Mouse (Mus musculus): ENCODE results near the gene Fam210b. TPM values are rescaled to one million over a fixed set of nuclear protein-coding genes. Genes with fewer than 3 reads are reported as not detected.
A peak's percentile ranks its signal among the peaks of the same experiment; 100 is the strongest.

Fam210b gene
- polyA plus RNA-seq, 1 experiment from 2014 or later: 32.6 TPM

DNA sequence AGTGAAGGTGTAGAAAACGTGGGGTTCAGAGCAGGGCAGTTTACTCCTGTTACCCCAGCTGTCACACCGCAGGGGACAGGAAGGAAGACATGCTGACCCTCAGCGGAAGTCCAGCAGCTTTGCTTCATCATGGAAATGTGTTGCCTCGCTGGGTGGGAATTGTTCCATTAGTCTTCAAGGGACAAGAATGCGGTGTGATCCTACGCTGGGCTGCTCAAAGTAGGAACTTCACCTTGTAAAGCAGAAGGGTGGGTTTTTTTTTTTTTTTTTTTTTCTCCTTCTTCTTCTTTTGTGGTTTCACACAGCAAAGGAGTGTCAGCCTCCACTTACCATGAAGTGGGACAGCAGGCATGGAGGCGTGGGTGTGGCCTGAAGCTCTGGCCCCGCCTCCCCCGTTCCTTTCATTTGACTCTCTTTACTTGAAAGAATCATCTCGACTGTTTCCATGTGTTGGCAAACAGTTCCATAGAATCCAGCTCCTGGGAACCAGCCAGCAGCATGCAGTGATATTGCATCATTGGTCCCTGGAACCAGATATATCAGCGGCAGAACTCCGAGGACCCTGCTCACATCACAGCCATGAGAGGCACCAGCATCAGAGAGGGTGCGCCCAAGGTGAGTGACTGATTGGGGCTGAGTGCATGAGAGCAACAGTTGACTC lies 48.2 kb downstream of the Fam210b start, which contains the start of gene Cass4:
Gene Cass4 (plus strand): TSS at position 404 of the 661 bp plus-strand sequence.
- no peaks in the 10 kb centered on the region for H3K27me3 ChIP-seq (ENCODE audit: insufficient read depth, poor library complexity, severe bottlenecking)
- no peaks in the 10 kb centered on the region for H3K36me3 ChIP-seq
- no peak for DNase-seq (ENCODE audit: low spot score)
- no peak within 1 kb of the TSS for H3K27ac ChIP-seq
- no peak within 1 kb of the TSS for H3K4me3 ChIP-seq
- WGBS: 39% methylated on average over 13 of the region's 13 CpGs
- peaks cover 17% of the 10 kb centered on the region for H3K4me1 ChIP-seq (replicated peaks)
- H3K9me3 ChIP-seq: no peaks in the 10 kb centered on the region

DNA sequence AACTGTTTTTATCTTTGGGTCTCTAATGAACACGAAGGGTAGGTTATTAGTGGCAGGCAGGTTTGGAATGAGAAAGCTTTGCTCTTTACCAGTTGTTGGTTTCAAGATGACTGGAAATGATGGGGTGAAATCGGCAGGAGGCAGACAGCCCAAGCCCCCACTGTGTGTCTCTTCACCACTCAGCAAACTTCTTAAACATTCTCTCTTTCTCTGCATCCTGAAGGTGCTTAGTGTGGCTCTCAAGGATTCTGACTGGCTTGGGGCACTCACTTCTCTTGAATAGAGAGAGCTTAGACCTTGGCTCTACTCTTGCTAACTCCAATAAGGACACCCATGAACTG lies 48.7 kb downstream of the Fam210b start:
- H3K27ac ChIP-seq: no peak overlapping the region
- peaks cover 17% of the 10 kb centered on the region for H3K4me1 ChIP-seq (replicated peaks)
- H3K36me3 ChIP-seq: no peaks in the 10 kb centered on the region
- no peaks in the 10 kb centered on the region for H3K27me3 ChIP-seq (ENCODE audit: insufficient read depth, poor library complexity, severe bottlenecking)
- no peaks in the 10 kb centered on the region for H3K9me3 ChIP-seq
- no peak overlapping the region for H3K4me3 ChIP-seq
- WGBS: 64% methylated on average over 2 of the region's 2 CpGs
- DNase-seq (ENCODE audit: low spot score): no peak

DNA sequence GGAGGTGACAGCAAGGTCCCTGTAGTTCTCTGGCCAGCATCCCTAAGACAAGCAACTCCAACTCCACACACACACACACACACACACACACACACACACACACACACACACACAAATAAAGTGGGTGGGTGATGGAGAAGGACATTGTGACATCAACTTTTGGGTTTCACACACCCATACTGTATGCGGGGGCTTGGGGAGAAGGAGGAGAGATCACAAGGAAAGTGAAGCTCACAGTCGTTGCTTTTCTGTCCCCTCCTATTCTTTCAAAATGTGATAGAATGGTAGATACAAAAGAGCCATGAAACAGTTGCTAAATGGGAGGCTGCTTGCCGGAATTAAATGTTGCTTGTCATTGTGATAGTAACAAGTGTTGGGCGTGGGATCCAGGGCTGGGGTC lies 49.3 kb downstream of the Fam210b start:
- 78% methylated on average over 4 of the region's 4 CpGs for WGBS
- no peak overlapping the region for H3K27ac ChIP-seq
- H3K9me3 ChIP-seq: no peaks in the 10 kb centered on the region
- no peak overlapping the region for H3K4me3 ChIP-seq
- no peaks in the 10 kb centered on the region for H3K27me3 ChIP-seq (ENCODE audit: insufficient read depth, poor library complexity, severe bottlenecking)
- H3K36me3 ChIP-seq: no peaks in the 10 kb centered on the region
- no peak for DNase-seq (ENCODE audit: low spot score)
- H3K4me1 ChIP-seq (replicated peaks): peaks cover 20% of the 10 kb centered on the region

DNA sequence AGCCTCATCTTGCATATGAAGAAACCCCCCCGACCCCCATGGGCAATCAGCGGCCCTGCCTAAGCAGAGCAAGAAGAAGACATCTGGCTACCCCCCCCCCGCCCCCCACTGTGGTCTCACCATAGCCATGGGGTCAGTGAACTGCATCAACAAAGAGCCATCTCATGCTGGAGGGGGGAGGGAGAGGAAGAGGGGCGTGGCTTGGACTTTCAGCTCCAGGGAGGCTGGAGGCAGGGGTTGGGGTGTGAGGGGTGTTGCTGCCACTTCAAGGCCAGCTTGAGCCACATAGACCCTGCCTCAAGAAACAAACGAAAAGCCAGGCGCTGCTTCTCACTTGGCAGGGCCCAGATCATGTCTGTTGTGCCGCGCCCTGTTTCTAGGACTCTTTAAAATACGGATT lies 50.6 kb downstream of the Fam210b start:
- Histone ChIP-seq H3K4me3 (peak overlapping the region; percentile 9; the same call in 1 of the 2 replicates), H3K27ac (peak overlapping the region; percentile 45)

DNA sequence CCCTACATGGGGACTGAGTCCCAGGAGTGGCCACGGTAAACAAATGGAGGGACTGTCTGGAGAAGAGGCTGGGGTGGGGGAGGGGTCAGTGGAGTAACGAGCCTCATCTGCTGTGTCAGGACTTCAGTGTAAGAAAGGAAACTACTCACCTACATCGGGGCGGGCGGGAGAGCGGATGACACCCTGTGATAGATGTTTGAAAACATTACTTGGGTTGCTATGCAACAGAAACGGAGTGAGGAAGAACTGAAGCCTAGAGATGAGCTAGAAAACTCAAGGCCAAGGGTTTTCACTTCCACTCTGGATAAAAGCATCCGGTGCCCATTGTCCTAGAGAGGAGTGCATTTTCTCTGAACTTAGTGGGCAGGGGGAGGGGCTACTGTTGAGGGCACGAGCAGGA lies 54.5 kb downstream of the Fam210b start:
- Histone ChIP-seq H3K36me3 (no peaks in the 10 kb centered on the region), H3K9me3 (no peaks in the 10 kb centered on the region), H3K27ac (peak overlapping the region; percentile 41; the same call in 1 of the 2 replicates), H3K4me1 (replicated peaks) (peaks cover 28% of the 10 kb centered on the region), H3K27me3 (ENCODE audit: insufficient read depth, poor library complexity, severe bottlenecking) (no peaks in the 10 kb centered on the region), H3K4me3 (no peak overlapping the region)
- 35% methylated on average over 9 of the region's 9 CpGs for WGBS
- DNase-seq (ENCODE audit: low spot score): no peak

More for the DNA sequence above, 50.6 kb downstream of the Fam210b start:
- H3K36me3 ChIP-seq: no peaks in the 10 kb centered on the region
- H3K9me3 ChIP-seq: no peaks in the 10 kb centered on the region
- peak; percentile 44 for DNase-seq (ENCODE audit: low spot score)
- H3K4me1 ChIP-seq (replicated peaks): peaks cover 28% of the 10 kb centered on the region
- WGBS: 33% methylated on average over 9 of the region's 9 CpGs
- H3K27me3 ChIP-seq (ENCODE audit: insufficient read depth, poor library complexity, severe bottlenecking): no peaks in the 10 kb centered on the region

DNA sequence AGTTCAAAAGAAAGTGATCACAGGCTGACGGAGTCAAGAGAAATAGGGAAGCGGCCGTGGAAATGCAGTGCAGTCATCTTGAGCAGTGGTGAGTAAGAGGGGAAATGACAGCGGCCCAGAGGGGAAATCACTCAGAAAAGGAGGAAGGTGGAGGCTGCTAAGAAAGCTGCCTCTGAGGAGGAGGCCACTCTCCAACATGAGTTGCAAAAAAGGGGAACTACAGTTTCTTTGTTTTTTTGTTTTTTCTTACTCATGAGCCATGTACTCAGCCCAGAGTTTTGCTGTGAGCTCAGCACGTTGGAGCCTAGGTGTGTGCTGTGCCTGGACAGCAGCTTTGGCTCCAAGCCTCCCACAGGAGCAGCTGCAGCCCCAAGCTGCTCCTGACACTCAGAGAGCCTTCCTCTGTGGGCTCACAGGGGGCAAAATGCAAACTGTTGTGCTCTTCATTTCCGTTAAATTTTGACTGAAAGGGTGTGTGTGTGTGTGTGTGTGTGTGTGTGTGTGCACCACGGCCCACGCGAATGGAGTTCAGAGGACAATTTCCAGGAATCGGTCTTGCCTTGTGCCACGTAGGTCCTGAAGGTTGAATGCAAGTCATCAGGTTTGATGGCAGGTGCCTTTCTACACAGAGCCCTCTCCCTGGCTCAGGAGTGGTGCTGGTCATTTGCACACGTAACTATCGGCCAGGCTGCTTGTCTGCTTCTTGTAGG lies 55.9 kb downstream of the Fam210b start:
- no peak for DNase-seq (ENCODE audit: low spot score)
- 74% methylated on average over 13 of the region's 13 CpGs for WGBS
- no peaks in the 10 kb centered on the region for H3K9me3 ChIP-seq

DNA sequence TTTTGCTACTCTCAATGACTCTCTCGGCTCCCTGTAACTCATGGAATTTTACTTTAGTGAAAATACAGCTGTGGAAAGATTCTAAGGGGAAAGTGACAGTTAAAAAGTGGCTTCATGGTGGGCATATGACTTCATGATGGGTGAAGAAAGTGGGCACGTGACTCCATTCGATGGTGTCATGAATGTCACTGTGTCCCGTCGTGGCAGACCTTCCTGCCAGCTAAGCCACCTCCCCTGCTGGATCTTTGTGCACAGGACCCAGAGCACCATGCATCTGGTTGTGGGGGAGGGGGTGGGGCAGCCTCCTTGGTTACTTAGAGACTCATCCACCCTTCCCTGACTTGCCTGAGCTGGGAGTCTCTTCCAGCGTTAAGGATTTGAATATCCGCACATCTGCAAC lies 58.9 kb downstream of the Fam210b start:
- Histone ChIP-seq H3K4me3 (no peak overlapping the region), H3K27me3 (ENCODE audit: insufficient read depth, poor library complexity, severe bottlenecking) (no peaks in the 10 kb centered on the region), H3K9me3 (no peaks in the 10 kb centered on the region), H3K36me3 (no peaks in the 10 kb centered on the region), H3K4me1 (replicated peaks) (peaks cover 14% of the 10 kb centered on the region), H3K27ac (no peak overlapping the region)
- WGBS: 64% methylated on average over 7 of the region's 7 CpGs
- no peak for DNase-seq (ENCODE audit: low spot score)

More for the DNA sequence above, 55.9 kb downstream of the Fam210b start:
- Histone ChIP-seq H3K4me3 (no peak overlapping the region), H3K27me3 (ENCODE audit: insufficient read depth, poor library complexity, severe bottlenecking) (no peaks in the 10 kb centered on the region), H3K36me3 (no peaks in the 10 kb centered on the region), H3K27ac (no peak overlapping the region), H3K4me1 (replicated peaks) (peaks cover 14% of the 10 kb centered on the region)

DNA sequence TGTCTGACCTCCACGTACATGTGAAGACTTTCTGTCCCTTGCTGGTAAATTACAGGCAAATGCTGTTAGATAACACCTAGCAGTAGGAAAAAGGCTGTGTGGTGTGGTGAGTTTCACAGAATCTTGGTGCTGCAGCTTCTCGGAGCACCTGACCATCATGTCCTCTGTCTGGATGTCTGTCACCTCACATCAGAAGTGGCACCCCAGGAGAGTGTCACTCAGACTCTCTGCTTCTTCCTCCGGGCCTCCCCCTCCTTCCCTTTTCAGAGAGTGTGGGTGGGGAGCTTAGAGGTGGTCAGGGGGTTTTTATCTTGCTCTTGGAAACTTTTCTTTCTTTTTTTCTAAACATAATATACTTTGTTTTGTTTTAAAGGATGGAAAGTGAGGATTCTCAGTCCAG lies 59.6 kb downstream of the Fam210b start:
- no peaks in the 10 kb centered on the region for H3K36me3 ChIP-seq
- peaks cover 8% of the 10 kb centered on the region for H3K4me1 ChIP-seq (replicated peaks)
- no peak overlapping the region for H3K4me3 ChIP-seq
- H3K27me3 ChIP-seq (ENCODE audit: insufficient read depth, poor library complexity, severe bottlenecking): no peaks in the 10 kb centered on the region
- H3K9me3 ChIP-seq: no peaks in the 10 kb centered on the region
- WGBS: 59% methylated on average over 3 of the region's 3 CpGs
- no peak overlapping the region for H3K27ac ChIP-seq
- DNase-seq (ENCODE audit: low spot score): no peak

Other genes with a start within 250 kb of the Fam210b start
- not detected in 2 replicates for gene Mc3r, start 97.1 kb upstream of the Fam210b start, polyA plus RNA-seq (2016; fragmentation: Nextera tagmentation; extraction: Ambion mirVana)
- 168 and 202 TPM in 2 replicates for gene Aurka, start 25.0 kb downstream of the Fam210b start, polyA plus RNA-seq (2016; fragmentation: Nextera tagmentation; extraction: Ambion mirVana)
- gene Cstf1, start 25.1 kb downstream of the Fam210b start, polyA plus RNA-seq (2016; fragmentation: Nextera tagmentation; extraction: Ambion mirVana): 49.7 and 54.8 TPM in 2 replicates
- 0.12 and 0.26 TPM in 2 replicates for gene Cass4, start 48.2 kb downstream of the Fam210b start, polyA plus RNA-seq (2016; fragmentation: Nextera tagmentation; extraction: Ambion mirVana)
- gene Rtf2, start 95.0 kb downstream of the Fam210b start, polyA plus RNA-seq (2016; fragmentation: Nextera tagmentation; extraction: Ambion mirVana): 89.3 and 98.1 TPM in 2 replicates
- 1.6 and 1.8 TPM in 2 replicates for gene Gcnt7, start 113.0 kb downstream of the Fam210b start, polyA plus RNA-seq (2016; fragmentation: Nextera tagmentation; extraction: Ambion mirVana)
- 0.25 TPM in 1 of 2 replicates, not detected in the other for gene Fam209, start 127.0 kb downstream of the Fam210b start, polyA plus RNA-seq (2016; fragmentation: Nextera tagmentation; extraction: Ambion mirVana)
- gene Tfap2c, start 204.0 kb downstream of the Fam210b start, polyA plus RNA-seq (2016; fragmentation: Nextera tagmentation; extraction: Ambion mirVana): 3.3 and 5.5 TPM in 2 replicates

Measured in hindbrain, embryonic 10.5 days (tissue).